Mouse (Mus musculus): ENCODE results near the gene Sord. TPM values are rescaled to one million over a fixed set of nuclear protein-coding genes. Genes with fewer than 3 reads are reported as not detected.

The Sord gene
- total RNA-seq (2015; ENCODE audit: low replicate concordance): 14.6 and 18.8 TPM in 2 replicates
- total RNA-seq (2017; ENCODE audit: low replicate concordance): 15.3 and 18.7 TPM in 2 replicates

GRCm38 (mm10) chr2:122234611-122235288, at the start of gene Sord:
TSS of gene Sord (plus strand) at chr2:122234749.
- peak; percentile 89 for ATAC-seq (replicated peaks; ENCODE audit: low FRiP score, poor library complexity, severe bottlenecking)

- ATAC-seq (replicated peaks; ENCODE audit: low FRiP score, poor library complexity, severe bottlenecking): no peak
Measured at GRCm38 (mm10) chr2:122185086-122185485, 49.5 kb upstream of the Sord start.

GRCm38 (mm10) chr2:122186106-122186505, 48.4 kb upstream of the Sord start, which contains the start of the genes Patl2 and Terb2:
TSS of gene Patl2 (minus strand) at chr2:122186189.
TSS of gene Terb2 (plus strand) at chr2:122186272.
- no peak for ATAC-seq (replicated peaks; ENCODE audit: low FRiP score, poor library complexity, severe bottlenecking)

- no peak for ATAC-seq (replicated peaks; ENCODE audit: low FRiP score, poor library complexity, severe bottlenecking)
Measured at GRCm38 (mm10) chr2:122186751-122187150, 47.8 kb upstream of the Sord start.

- ATAC-seq (replicated peaks; ENCODE audit: low FRiP score, poor library complexity, severe bottlenecking): no peak
Measured at GRCm38 (mm10) chr2:122191849-122192248, 42.7 kb upstream of the Sord start.

GRCm38 (mm10) chr2:122194509-122194929, 40.0 kb upstream of the Sord start:
- ATAC-seq (replicated peaks; ENCODE audit: low FRiP score, poor library complexity, severe bottlenecking): no peak; the same call in 1 of the 2 replicates

GRCm38 (mm10) chr2:122201501-122201900, 33.0 kb upstream of the Sord start:
- ATAC-seq (replicated peaks; ENCODE audit: low FRiP score, poor library complexity, severe bottlenecking): no peak

- no peak for ATAC-seq (replicated peaks; ENCODE audit: low FRiP score, poor library complexity, severe bottlenecking)
Measured at GRCm38 (mm10) chr2:122206440-122207107, 28.0 kb upstream of the Sord start.

GRCm38 (mm10) chr2:122210534-122211228, 23.9 kb upstream of the Sord start:
- no peak for ATAC-seq (replicated peaks; ENCODE audit: low FRiP score, poor library complexity, severe bottlenecking)

GRCm38 (mm10) chr2:122217075-122217474, 17.5 kb upstream of the Sord start:
- ATAC-seq (replicated peaks; ENCODE audit: low FRiP score, poor library complexity, severe bottlenecking): peak; percentile 74

GRCm38 (mm10) chr2:122218234-122218633, 16.3 kb upstream of the Sord start:
- ATAC-seq (replicated peaks; ENCODE audit: low FRiP score, poor library complexity, severe bottlenecking): no peak

GRCm38 (mm10) chr2:122221378-122221777, 13.2 kb upstream of the Sord start:
- no peak for ATAC-seq (replicated peaks; ENCODE audit: low FRiP score, poor library complexity, severe bottlenecking)

GRCm38 (mm10) chr2:122221798-122222197, 12.8 kb upstream of the Sord start:
- ATAC-seq (replicated peaks; ENCODE audit: low FRiP score, poor library complexity, severe bottlenecking): 0 out of 2 replicates have a peak, but pooled peaks have one; percentile 44

- ATAC-seq (replicated peaks; ENCODE audit: low FRiP score, poor library complexity, severe bottlenecking): no peak
Measured at GRCm38 (mm10) chr2:122222272-122222671, 12.3 kb upstream of the Sord start.

GRCm38 (mm10) chr2:122223654-122224053, 10.9 kb upstream of the Sord start:
- ATAC-seq (replicated peaks; ENCODE audit: low FRiP score, poor library complexity, severe bottlenecking): no peak

GRCm38 (mm10) chr2:122230395-122230794, 4.2 kb upstream of the Sord start:
- ATAC-seq (replicated peaks; ENCODE audit: low FRiP score, poor library complexity, severe bottlenecking): no peak

GRCm38 (mm10) chr2:122231616-122232015, 2.9 kb upstream of the Sord start:
- no peak for ATAC-seq (replicated peaks; ENCODE audit: low FRiP score, poor library complexity, severe bottlenecking)

- ATAC-seq (replicated peaks; ENCODE audit: low FRiP score, poor library complexity, severe bottlenecking): no peak
Measured at GRCm38 (mm10) chr2:122233341-122233740, 1.2 kb upstream of the Sord start.

GRCm38 (mm10) chr2:122233759-122234557, 591 bp upstream of the Sord start:
- ATAC-seq (replicated peaks; ENCODE audit: low FRiP score, poor library complexity, severe bottlenecking): peak; percentile 46

GRCm38 (mm10) chr2:122235425-122235824, 876 bp downstream of the Sord start:
- peak; percentile 62 for ATAC-seq (replicated peaks; ENCODE audit: low FRiP score, poor library complexity, severe bottlenecking)
